Mouse (Mus musculus) mouse trophoblast stem cell (cell line): ENCODE data around the gene Hist1h4i.

ENCODE experiments used
- in situ Hi-C, 2 experiments: fragments of 300-500 bp; cut with MseI, MboI; formaldehyde crosslinking; loops; 2 replicates in 1 of 2; 3 replicates in 1 of 2; pipeline ENCODE4 v1.15.1; 2025

The Hist1h4i gene

GRCm38 (mm10) chr13:22019934-22020835 is 21.0 kb downstream of the Hist1h4i start:
- in situ Hi-C loops = loop anchor here (5.0 to 10.0 kb wide), 4 partner anchors 45 to 165 kb away; no protein-coding TSS in a partner anchor

- in situ Hi-C loops = no loop called here
These were observed 25.4 kb downstream of the Hist1h4i start for GRCm38 (mm10) chr13:22015479-22016450.

- in situ Hi-C loops = no loop called here
These were observed 26.7 kb downstream of the Hist1h4i start for GRCm38 (mm10) chr13:22014411-22014845.

- in situ Hi-C loops = no loop called here
These were observed 27.4 kb downstream of the Hist1h4i start for GRCm38 (mm10) chr13:22013716-22014115.

- in situ Hi-C loops = no loop called here
These were observed 31.5 kb downstream of the Hist1h4i start, which contains the start of gene Prss16 for GRCm38 (mm10) chr13:22009642-22010041. Gene Prss16, minus strand, starts transcription at chr13:22009742.

- in situ Hi-C loops = no loop called here
These were observed 32.5 kb downstream of the Hist1h4i start for GRCm38 (mm10) chr13:22008707-22009106.

- in situ Hi-C loops = no loop called here
These were observed 33.3 kb downstream of the Hist1h4i start for GRCm38 (mm10) chr13:22007872-22008271.

- in situ Hi-C loops = no loop called here
These were observed 34.0 kb downstream of the Hist1h4i start for GRCm38 (mm10) chr13:22007121-22007510.

- in situ Hi-C loops = no loop called here
These were observed 34.6 kb downstream of the Hist1h4i start for GRCm38 (mm10) chr13:22006334-22007120.

GRCm38 (mm10) chr13:22005605-22006333 is 35.4 kb downstream of the Hist1h4i start:
- in situ Hi-C loops = no loop called here

- in situ Hi-C loops = no loop called here
These were observed 39.3 kb downstream of the Hist1h4i start for GRCm38 (mm10) chr13:22001823-22002222.

GRCm38 (mm10) chr13:22001346-22001745 is 39.8 kb downstream of the Hist1h4i start:
- in situ Hi-C loops = no loop called here

- in situ Hi-C loops = no loop called here
These were observed 42.0 kb downstream of the Hist1h4i start for GRCm38 (mm10) chr13:21999147-21999546.

GRCm38 (mm10) chr13:21998412-21998811 is 42.8 kb downstream of the Hist1h4i start:
- in situ Hi-C loops = no loop called here

- in situ Hi-C loops = no loop called here
These were observed 43.3 kb downstream of the Hist1h4i start for GRCm38 (mm10) chr13:21997821-21998220.

- in situ Hi-C loops = no loop called here
These were observed 43.9 kb downstream of the Hist1h4i start for GRCm38 (mm10) chr13:21997201-21997820.

- in situ Hi-C loops = no loop called here
These were observed 44.3 kb downstream of the Hist1h4i start for GRCm38 (mm10) chr13:21996840-21997185.

- in situ Hi-C loops = no loop called here
These were observed 44.9 kb downstream of the Hist1h4i start for GRCm38 (mm10) chr13:21996101-21996839.

GRCm38 (mm10) chr13:21995331-21995914 is 45.7 kb downstream of the Hist1h4i start:
- in situ Hi-C loops = no loop called here
